Comparison of ENCODE assay signal across 16 mouse cellular contexts in the genomic region with DNA sequence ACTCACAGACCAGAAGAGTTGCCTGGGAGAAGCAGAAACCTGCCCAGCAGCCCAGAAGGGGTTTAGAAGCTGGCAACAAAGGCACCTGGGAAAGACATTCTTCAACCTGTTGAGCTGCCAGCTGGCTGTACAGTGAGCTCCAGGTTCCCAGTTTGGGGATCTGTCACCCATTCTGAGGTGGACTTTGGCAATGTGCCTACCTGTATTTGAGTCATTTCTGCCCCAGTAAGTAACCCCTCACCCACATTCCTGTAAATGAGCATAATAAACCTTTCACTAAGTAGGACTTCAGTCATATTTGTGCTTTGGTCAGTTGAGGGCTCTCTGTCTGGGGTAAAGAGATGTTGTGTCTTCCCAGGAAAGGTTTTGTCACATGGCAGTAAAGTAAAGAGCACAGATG.
"Had no signal": no experiment of that assay in that cellular context is flagged by ENCODE, and none has a peak within 500 bp of the region (broad histone marks: within the 10 kb centered on the region; RNA-seq: fewer than 3 reads in every experiment).

No protein-coding gene starts in this region.

- H3K4me2 ChIP-seq: intestine, embryonic 15.5 days; limb, embryonic 15.5 days; liver, embryonic 12.5 days; lung, embryonic 14.5 days; neural tube, embryonic 15.5 days had no signal

- H3K4me1 ChIP-seq: intestine, embryonic 15.5 days had no signal

- H3K9ac ChIP-seq: intestine, embryonic 15.5 days; limb, embryonic 15.5 days; liver, embryonic 12.5 days; lung, embryonic 14.5 days; neural tube, embryonic 15.5 days had no signal

- H3K27me3 ChIP-seq: intestine, embryonic 15.5 days; limb, embryonic 15.5 days; neural tube, embryonic 15.5 days had no signal

- H3K4me3 ChIP-seq: intestine, embryonic 15.5 days; limb, embryonic 15.5 days; liver, embryonic 12.5 days; midbrain, embryonic 10.5 days; myocyte; neural tube, embryonic 15.5 days had no signal

- H3K9me3 ChIP-seq: intestine, embryonic 15.5 days; limb, embryonic 15.5 days; liver, embryonic 12.5 days; midbrain, embryonic 10.5 days; neural tube, embryonic 15.5 days had no signal

- H3K27ac ChIP-seq: intestine, embryonic 15.5 days; limb, embryonic 15.5 days; liver, embryonic 12.5 days; midbrain, embryonic 10.5 days; neural tube, embryonic 15.5 days had no signal

- ATAC-seq: intestine, embryonic 15.5 days; liver, embryonic 12.5 days had no signal

- H3K36me3 ChIP-seq: intestine, embryonic 15.5 days; limb, embryonic 15.5 days; liver, embryonic 12.5 days; midbrain, embryonic 10.5 days; neural tube, embryonic 15.5 days had no signal

- DNase-seq: layer of hippocampus, adult 9-11 months; layer of hippocampus, postnatal 36 days; lung, embryonic 14.5 days; lung, postnatal 10 days; lung, postnatal 4 days; midbrain, embryonic 14.5 days; right cerebral cortex, postnatal 4 days; spleen, adult 18-20 months; thymus, adult 18-20 months; thymus, postnatal 14 days had no signal
